Mouse (Mus musculus): ENCODE results near the gene L3mbtl1.

DNA sequence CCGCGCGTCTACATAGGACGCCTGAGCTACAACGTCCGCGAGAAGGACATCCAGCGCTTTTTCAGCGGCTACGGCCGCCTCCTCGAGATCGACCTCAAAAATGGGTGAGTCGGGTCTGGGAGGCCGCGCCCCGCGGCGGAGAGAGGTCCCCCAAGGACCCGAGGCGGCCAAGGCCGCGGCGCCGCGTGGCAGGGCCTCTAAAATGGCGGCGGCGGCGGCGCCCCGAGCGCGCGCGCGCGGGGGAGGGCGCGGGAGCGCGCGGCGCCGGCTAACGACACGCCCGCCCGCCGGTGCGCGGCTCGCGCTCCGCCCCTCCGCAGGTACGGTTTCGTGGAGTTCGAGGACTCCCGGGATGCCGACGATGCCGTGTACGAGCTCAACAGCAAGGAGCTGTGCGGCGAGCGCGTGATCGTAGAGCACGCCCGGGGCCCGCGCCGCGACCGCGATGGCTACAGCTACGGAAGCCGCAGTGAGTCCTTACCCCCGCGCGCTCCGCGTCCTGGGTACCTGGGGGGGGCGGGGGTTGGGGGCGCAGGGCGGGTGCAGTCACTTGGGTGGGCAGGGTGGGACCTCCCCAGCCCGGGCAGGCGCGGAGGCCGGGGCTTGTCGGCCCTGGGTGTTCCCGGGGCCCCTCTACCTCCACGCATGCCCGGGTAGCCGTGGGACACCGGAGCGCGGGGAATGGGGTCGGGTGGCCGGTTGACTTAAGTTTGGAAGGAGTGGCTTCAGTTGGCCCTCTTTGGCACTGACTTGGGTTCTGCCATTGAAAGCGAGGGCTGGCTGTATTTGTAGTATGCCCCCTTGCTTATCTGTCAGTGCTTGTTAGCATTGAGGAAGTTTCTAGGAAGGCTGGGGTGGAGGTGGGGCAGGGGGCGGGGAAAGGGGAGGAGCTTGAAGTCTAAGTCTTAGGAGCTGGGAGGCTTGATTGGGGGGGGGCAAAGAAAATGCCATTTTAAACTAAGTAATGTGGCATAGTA is 11.3 kb upstream of the L3mbtl1 start:
- TF ChIP-seq CTCF (IDR thresholded peaks at IDR 0.05; ENCODE audit: low read depth), result no peak
- TF ChIP-seq EP300 (optimal IDR thresholded peaks at IDR 0.05), result no peak
